Mouse (Mus musculus) heart, adult 9 months (tissue): ENCODE measurements around the gene Dkc1.
"Not testable (repeated sequence)": the region's sequence is repeated elsewhere in the genome, so short reads cannot be mapped to it uniquely, and the experiment has no call there.

Experiments used
- DNase-seq, 2 experiments: peaks; one replicate each; pipeline ENCODE4 v3.0.0; 2022; ENCODE audit warnings: low spot score in 2 of 2

The Dkc1 gene

GRCm38 (mm10) chrX:75138182-75138581 is 42.5 kb downstream of the Dkc1 start:
- DNase-seq, result no peak

- not testable (repeated sequence) for DNase-seq
These were observed 47.5 kb downstream of the Dkc1 start for GRCm38 (mm10) chrX:75143124-75143555.

- no peak for DNase-seq
These were observed 52.8 kb downstream of the Dkc1 start for GRCm38 (mm10) chrX:75148414-75148813.

- no peak for DNase-seq
These were observed 54.6 kb downstream of the Dkc1 start for GRCm38 (mm10) chrX:75150304-75150703.

GRCm38 (mm10) chrX:75152249-75152648 is 56.6 kb downstream of the Dkc1 start:
- DNase-seq, result no peak

- DNase-seq, result peak; percentile 29 to 50
These were observed 60.1 kb downstream of the Dkc1 start for GRCm38 (mm10) chrX:75155576-75156243.
